In the genomic region with DNA sequence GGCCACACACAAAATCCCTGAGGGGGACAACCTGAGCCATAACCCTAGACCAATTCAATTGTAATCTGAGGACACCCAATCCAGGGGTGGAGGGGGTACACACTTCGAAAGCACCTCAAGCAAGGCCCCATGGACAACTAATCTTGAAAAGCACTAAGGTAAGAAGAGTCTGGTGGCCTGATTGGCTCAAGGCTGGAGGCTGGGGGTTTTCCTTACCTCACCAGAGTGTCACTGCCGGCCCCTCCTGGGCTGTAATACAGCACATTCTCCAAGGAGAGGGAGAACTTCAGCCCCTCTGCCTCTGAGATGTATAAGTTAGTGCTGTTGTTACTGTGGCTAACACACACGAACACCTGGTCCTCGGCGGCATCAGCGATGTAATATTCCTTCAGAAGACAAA, we compare ENCODE assay signal across 21 mouse cellular contexts.
"Had no signal": no experiment of that assay in that cellular context is flagged by ENCODE, and none has a peak within 500 bp of the region (broad histone marks: within the 10 kb centered on the region; RNA-seq: fewer than 3 reads in every experiment).

No protein-coding gene starts in this region.

- DNase-seq: forebrain, postnatal 0 days; gastrocnemius, postnatal 14 days; gastrocnemius, postnatal 36 days; heart, adult 18-20 months; heart, postnatal 14 days; heart, postnatal 36 days; kidney, adult 11 months; kidney, adult 2 months; kidney, adult 9 months; kidney, postnatal 14 days; kidney, postnatal 36 days; layer of hippocampus, postnatal 36 days had no signal

- H3K4me1 ChIP-seq: kidney, embryonic 15.5 days; limb, embryonic 15.5 days; liver, embryonic 12.5 days had no signal

- H3K27ac ChIP-seq: hindbrain, embryonic 14.5 days; kidney, embryonic 15.5 days; kidney, postnatal 0 days; limb, embryonic 13.5 days; limb, embryonic 15.5 days; liver, embryonic 12.5 days; liver, embryonic 14.5 days had no signal

- ATAC-seq: intestine, embryonic 16.5 days; liver, embryonic 12.5 days had no signal

- H3K9ac ChIP-seq: forebrain, postnatal 0 days; hindbrain, embryonic 14.5 days; kidney, embryonic 15.5 days; limb, embryonic 13.5 days; limb, embryonic 15.5 days; liver, embryonic 12.5 days; liver, embryonic 14.5 days had no signal

- H3K4me3 ChIP-seq: kidney, embryonic 15.5 days; limb, embryonic 13.5 days; limb, embryonic 15.5 days; liver, embryonic 12.5 days had no signal

- H3K9me3 ChIP-seq: kidney, embryonic 15.5 days; limb, embryonic 13.5 days; limb, embryonic 15.5 days; liver, embryonic 12.5 days had no signal

- H3K4me2 ChIP-seq: heart, embryonic 11.5 days; hindbrain, embryonic 14.5 days; kidney, embryonic 15.5 days; limb, embryonic 13.5 days; limb, embryonic 15.5 days; liver, embryonic 12.5 days had no signal

- H3K36me3 ChIP-seq: limb, embryonic 13.5 days; limb, embryonic 15.5 days; liver, embryonic 12.5 days had no signal

- H3K27me3 ChIP-seq: kidney, embryonic 15.5 days; limb, embryonic 15.5 days; liver, embryonic 12.5 days had no signal
